Mouse (Mus musculus): ENCODE data around the gene Trappc1.
A peak's percentile ranks its signal among the peaks of the same experiment; 100 is the strongest.
"Not testable (repeated sequence)": the region's sequence is repeated elsewhere in the genome, so short reads cannot be mapped to it uniquely, and the experiment has no call there.

The Trappc1 gene

GRCm38 (mm10) chr11:69323667-69324111, at the start of gene Trappc1, which contains the start of gene Cntrob:
Gene Trappc1, plus strand, starts transcription at chr11:69323980.
Gene Cntrob, minus strand, starts transcription at chr11:69323775.
- DNase-seq (ENCODE audit: low spot score in 2 of 2), result peak; percentile 98 to 99

GRCm38 (mm10) chr11:69275650-69276049, 48.1 kb upstream of the Trappc1 start:
- DNase-seq (ENCODE audit: low spot score in 2 of 2), result no peak

GRCm38 (mm10) chr11:69276081-69276480, 47.7 kb upstream of the Trappc1 start:
- DNase-seq (ENCODE audit: low spot score in 2 of 2), result no peak

GRCm38 (mm10) chr11:69277267-69277666, 46.5 kb upstream of the Trappc1 start:
- DNase-seq (ENCODE audit: low spot score in 2 of 2), result no peak

GRCm38 (mm10) chr11:69291111-69291510, 32.7 kb upstream of the Trappc1 start:
- no peak for DNase-seq (ENCODE audit: low spot score in 2 of 2)

GRCm38 (mm10) chr11:69295286-69295685, 28.5 kb upstream of the Trappc1 start:
- DNase-seq (ENCODE audit: low spot score in 2 of 2), result no peak

- DNase-seq (ENCODE audit: low spot score in 2 of 2), result no peak
These were observed 26.0 kb upstream of the Trappc1 start for GRCm38 (mm10) chr11:69297799-69298198.

- no peak for DNase-seq (ENCODE audit: low spot score in 2 of 2)
These were observed 25.5 kb upstream of the Trappc1 start for GRCm38 (mm10) chr11:69298231-69298630.

- no peak for DNase-seq (ENCODE audit: low spot score in 2 of 2)
These were observed 21.0 kb upstream of the Trappc1 start for GRCm38 (mm10) chr11:69302817-69303216.

GRCm38 (mm10) chr11:69305291-69305690, 18.5 kb upstream of the Trappc1 start:
- DNase-seq (ENCODE audit: low spot score in 2 of 2), result no peak

GRCm38 (mm10) chr11:69306039-69306438, 17.7 kb upstream of the Trappc1 start:
- no peak for DNase-seq (ENCODE audit: low spot score in 2 of 2)

- no peak for DNase-seq (ENCODE audit: low spot score in 2 of 2)
These were observed 12.5 kb upstream of the Trappc1 start for GRCm38 (mm10) chr11:69311266-69311665.

- DNase-seq (ENCODE audit: low spot score in 2 of 2), result no peak
These were observed 7.4 kb upstream of the Trappc1 start for GRCm38 (mm10) chr11:69316361-69316760.

GRCm38 (mm10) chr11:69318000-69318399, 5.8 kb upstream of the Trappc1 start:
- DNase-seq (ENCODE audit: low spot score in 2 of 2), result not testable (repeated sequence)

- no peak for DNase-seq (ENCODE audit: low spot score in 2 of 2)
These were observed 2.2 kb upstream of the Trappc1 start for GRCm38 (mm10) chr11:69321580-69321979.

GRCm38 (mm10) chr11:69322010-69322409, 1.8 kb upstream of the Trappc1 start:
- no peak for DNase-seq (ENCODE audit: low spot score in 2 of 2)

GRCm38 (mm10) chr11:69322693-69323471, 898 bp upstream of the Trappc1 start:
- no peak for DNase-seq (ENCODE audit: low spot score in 2 of 2)

- no peak for DNase-seq (ENCODE audit: low spot score in 2 of 2)
These were observed 969 bp downstream of the Trappc1 start for GRCm38 (mm10) chr11:69324749-69325148.

- DNase-seq (ENCODE audit: low spot score in 2 of 2), result peak; percentile 77 to 78
These were observed 2.0 kb downstream of the Trappc1 start, which contains the start of gene Kcnab3 for GRCm38 (mm10) chr11:69325628-69326407. Gene Kcnab3, plus strand, starts transcription at chr11:69326258.

GRCm38 (mm10) chr11:69326408-69327156, 2.8 kb downstream of the Trappc1 start:
- DNase-seq (ENCODE audit: low spot score in 2 of 2), result no peak

- DNase-seq (ENCODE audit: low spot score in 2 of 2), result no peak
These were observed 3.3 kb downstream of the Trappc1 start for GRCm38 (mm10) chr11:69327157-69327442.

GRCm38 (mm10) chr11:69327648-69328047, 3.9 kb downstream of the Trappc1 start:
- no peak for DNase-seq (ENCODE audit: low spot score in 2 of 2)
